Mouse (Mus musculus): ENCODE measurements at regions not wholly inside any gene's neighbourhood (a gene's known extent, or its start where the extent isn't known, plus 50 kb on each side); places are given as distances from the start of the nearest gene placed in this dataset.

- DNase-seq (ENCODE audit: low read depth) = no peak
These were observed 476.0 kb upstream of the Vstm2b start for GRCm38 (mm10) chr7:40422125-40422524.

GRCm38 (mm10) chr7:40429416-40429815, 468.7 kb upstream of the Vstm2b start:
- DNase-seq (ENCODE audit: low read depth) = no peak

GRCm38 (mm10) chr7:40433906-40434305, 464.2 kb upstream of the Vstm2b start:
- DNase-seq (ENCODE audit: low read depth) = no peak

GRCm38 (mm10) chr7:40441128-40441527, 457.0 kb upstream of the Vstm2b start:
- no peak for DNase-seq (ENCODE audit: low read depth)

- DNase-seq (ENCODE audit: low read depth) = no peak
These were observed 456.3 kb upstream of the Vstm2b start for GRCm38 (mm10) chr7:40441786-40442185.

GRCm38 (mm10) chr7:40466382-40466781, 431.7 kb upstream of the Vstm2b start:
- no peak for DNase-seq (ENCODE audit: low read depth)

GRCm38 (mm10) chr7:40487256-40487655, 410.9 kb upstream of the Vstm2b start:
- DNase-seq (ENCODE audit: low read depth) = no peak

- DNase-seq (ENCODE audit: low read depth) = no peak
These were observed 375.3 kb upstream of the Vstm2b start for GRCm38 (mm10) chr7:40522703-40523267.

- peak; percentile 11 for DNase-seq (ENCODE audit: low read depth)
These were observed 361.5 kb upstream of the Vstm2b start for GRCm38 (mm10) chr7:40536601-40537000.

GRCm38 (mm10) chr7:40537621-40538020, 360.5 kb upstream of the Vstm2b start:
- no peak for DNase-seq (ENCODE audit: low read depth)

GRCm38 (mm10) chr7:40539789-40540188, 358.3 kb upstream of the Vstm2b start:
- no peak for DNase-seq (ENCODE audit: low read depth)

GRCm38 (mm10) chr7:40541283-40541682, 356.8 kb upstream of the Vstm2b start:
- no peak for DNase-seq (ENCODE audit: low read depth)

GRCm38 (mm10) chr7:40563447-40564118, 334.5 kb upstream of the Vstm2b start:
- DNase-seq (ENCODE audit: low read depth) = no peak

GRCm38 (mm10) chr7:40575971-40576370, 322.2 kb upstream of the Vstm2b start:
- no peak for DNase-seq (ENCODE audit: low read depth)

GRCm38 (mm10) chr7:40577365-40577764, 320.8 kb upstream of the Vstm2b start:
- no peak for DNase-seq (ENCODE audit: low read depth)

GRCm38 (mm10) chr7:40620761-40621160, 277.4 kb upstream of the Vstm2b start:
- DNase-seq (ENCODE audit: low read depth) = no peak

GRCm38 (mm10) chr7:40622811-40623210, 275.3 kb upstream of the Vstm2b start:
- DNase-seq (ENCODE audit: low read depth) = peak; percentile 15

- DNase-seq (ENCODE audit: low read depth) = no peak
These were observed 274.8 kb upstream of the Vstm2b start for GRCm38 (mm10) chr7:40623286-40623685.

- DNase-seq (ENCODE audit: low read depth) = no peak
These were observed 261.8 kb upstream of the Vstm2b start for GRCm38 (mm10) chr7:40636369-40636768.

GRCm38 (mm10) chr7:40654982-40655381, 243.1 kb upstream of the Vstm2b start:
- DNase-seq (ENCODE audit: low read depth) = no peak

- no peak for DNase-seq (ENCODE audit: low read depth)
These were observed 242.7 kb upstream of the Vstm2b start for GRCm38 (mm10) chr7:40655391-40655790.

- DNase-seq (ENCODE audit: low read depth) = no peak
These were observed 238.5 kb upstream of the Vstm2b start for GRCm38 (mm10) chr7:40659662-40660061.

- DNase-seq (ENCODE audit: low read depth) = no peak
These were observed 234.3 kb upstream of the Vstm2b start for GRCm38 (mm10) chr7:40663781-40664180.

GRCm38 (mm10) chr7:40666625-40667024, 231.5 kb upstream of the Vstm2b start:
- DNase-seq (ENCODE audit: low read depth) = no peak
